ENCODE assay signal across 8 mouse cellular contexts in the genomic region with DNA sequence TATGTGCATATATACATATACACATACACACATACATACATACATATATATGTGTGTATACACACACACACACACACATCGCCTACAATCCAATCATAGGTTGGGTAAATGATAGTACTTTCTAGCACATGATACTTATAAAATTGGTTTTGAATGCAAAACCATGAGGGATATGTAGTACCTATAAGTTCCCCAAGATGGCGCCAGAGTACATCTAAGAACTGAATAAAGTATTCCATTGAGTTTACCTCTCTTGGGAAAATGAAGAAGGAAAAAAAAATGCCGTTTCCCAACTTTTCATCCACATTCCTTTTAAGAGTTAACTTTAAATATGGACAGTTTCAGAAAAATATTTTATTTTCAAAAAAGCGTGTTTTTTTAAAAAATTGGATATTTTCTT.
DNase-seq lines count a peak whose midpoint lies in the region; ATAC-seq lines count a peak whose summit lies in the region.

No protein-coding gene starts in this region.

- peak; percentile 30 for DNase-seq in CD4-positive, CD25-positive, alpha-beta regulatory T cell, adult 2 months (ENCODE audit: low read depth, low spot score)
- DNase-seq in left cerebral cortex, adult 11 months (ENCODE audit: low spot score) = peak; percentile 10
- no peak for DNase-seq in left cerebral cortex, postnatal 36 days (ENCODE audit: low spot score in 2 of 2)
- DNase-seq in R1 (ENCODE audit: low read depth, low spot score) = peak; percentile 44
- peak; percentile 26 to 51 for DNase-seq in heart, postnatal 10 days
- DNase-seq in ovary, postnatal 36 days (ENCODE audit: low spot score) = no peak

- intact Hi-C loops in left cerebral cortex, postnatal 36 days (cut with DNase I) = loop anchor here (2.0 to 10.0 kb wide), 2 partner anchors 404 to 518 kb away; no protein-coding TSS in a partner anchor
- intact Hi-C loops in heart, postnatal 10 days (cut with DNase I) = loop anchor here (1.0 to 10.0 kb wide), 2 partner anchors 122 to 405 kb away; no protein-coding TSS in a partner anchor

- ATAC-seq in CD4-positive, CD25-positive, alpha-beta regulatory T cell, adult 4 months = no peak
- peak; percentile 64 for ATAC-seq in megakaryocyte progenitor cell, adult 5-6 weeks (replicated peaks; ENCODE audit: poor library complexity)

Comparison
In these comparisons a context has a peak if more than half of its experiments do, and no peak if none do; other contexts are left out.
1. DNase-seq: peak in CD4-positive, CD25-positive, alpha-beta regulatory T cell, adult 2 months (single experiment), left cerebral cortex, adult 11 months (single experiment), R1 (single experiment) and heart, postnatal 10 days (2 of 2); none in left cerebral cortex, postnatal 36 days (0 of 2) and ovary, postnatal 36 days (single experiment).